Mouse (Mus musculus): ENCODE data around the gene Gm17467. TPM values are rescaled to one million over a fixed set of nuclear protein-coding genes. Genes with fewer than 3 reads are reported as not detected.
"Not testable (repeated sequence)": the region's sequence is repeated elsewhere in the genome, so short reads cannot be mapped to it uniquely, and the experiment has no call there.

Gm17467 gene
- not detected in 2 replicates for polyA plus RNA-seq (2012)

GRCm38 (mm10) chrX:123704691-123705090, at the start of gene Gm17467:
Gene Gm17467 (minus strand): TSS chrX:123704791.
- H3K4me1 ChIP-seq (ENCODE audit: control insufficient read depth); H3K27me3 ChIP-seq (ENCODE audit: control insufficient read depth); H3K9me3 ChIP-seq (ENCODE audit: control insufficient read depth, low read length); H3K4me3 ChIP-seq (replicated peaks); H3K36me3 ChIP-seq (ENCODE audit: control insufficient read depth): not testable (repeated sequence)

Other genes with a start within 250 kb of the Gm17467 start
- not detected in 2 replicates for gene Cldn34c2, start 123.1 kb downstream of the Gm17467 start, polyA plus RNA-seq (2012)
- gene Cldn34c3, start 88.9 kb upstream of the Gm17467 start, polyA plus RNA-seq (2012): not detected in 2 replicates

All from erythroblast, embryonic 14.5 days (primary cell).